Mouse (Mus musculus): Measurements from ENCODE around the gene Slc17a8. TPM values are rescaled to one million over a fixed set of nuclear protein-coding genes. Genes with fewer than 3 reads are reported as not detected.

The Slc17a8 gene
- total RNA-seq, 2 experiments from 2014 or later: 0.05 TPM; not detected in 1

DNA sequence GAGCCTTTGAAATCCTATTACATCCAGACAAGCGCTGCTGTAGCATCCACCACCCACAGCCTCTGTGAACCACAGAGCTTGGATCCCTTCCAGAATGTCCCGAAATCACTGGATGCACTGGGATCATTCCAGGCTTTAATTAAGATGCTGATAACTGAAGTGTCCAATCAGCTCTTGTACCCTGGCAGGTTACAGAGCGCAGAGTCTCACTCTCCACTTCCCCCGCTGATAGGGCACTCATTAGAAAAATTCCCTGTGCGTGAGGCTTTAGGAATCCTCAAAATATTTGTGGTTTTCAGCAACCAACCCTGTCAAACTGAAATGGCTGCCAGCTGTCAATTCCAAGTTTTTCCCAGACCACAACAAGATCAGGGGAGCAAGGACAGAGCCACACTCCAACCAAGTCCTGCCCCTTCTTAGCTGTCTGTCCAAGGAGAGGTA lies 89.8 kb downstream of the Slc17a8 start:
- no peak for DNase-seq (ENCODE audit: low spot score in 2 of 2)

DNA sequence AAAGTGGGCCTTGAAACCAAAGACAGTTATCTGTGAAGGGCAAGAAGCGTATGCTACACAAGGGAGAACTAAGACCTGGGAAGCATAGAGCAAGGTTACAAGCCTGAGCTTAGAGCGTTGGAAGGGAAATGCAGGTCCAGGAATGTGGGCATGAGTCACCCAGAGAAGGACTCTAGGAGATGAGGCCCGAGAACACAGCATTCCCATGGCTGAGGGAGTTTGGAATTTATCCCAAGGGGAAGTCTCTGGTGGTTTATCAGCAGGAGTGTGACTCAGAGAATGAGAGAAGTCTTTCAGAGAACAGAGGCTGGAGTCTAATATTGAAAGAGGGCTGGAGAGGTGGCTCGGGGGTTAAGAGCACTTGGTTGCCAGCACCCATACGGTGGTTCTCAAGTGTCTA lies 94.0 kb downstream of the Slc17a8 start:
- no peak for DNase-seq (ENCODE audit: low spot score in 2 of 2)

DNA sequence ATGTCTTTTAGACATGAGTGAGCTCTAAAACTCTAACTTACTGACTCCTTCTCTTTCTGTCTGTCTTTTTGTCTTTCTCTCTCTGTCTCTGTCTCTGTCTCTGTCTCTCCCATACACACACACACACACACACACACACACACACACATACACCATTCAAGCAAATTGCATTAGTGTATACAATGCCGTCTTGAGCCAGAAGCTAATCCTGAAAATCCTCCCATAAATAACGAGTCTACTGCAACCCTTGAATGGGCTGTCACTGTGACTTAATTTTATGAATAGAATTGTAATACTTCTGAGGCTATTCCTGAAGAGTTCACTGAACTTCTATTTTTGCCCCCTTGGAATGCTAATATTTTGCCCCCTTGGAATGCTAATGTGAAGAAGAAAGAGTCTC lies 95.2 kb downstream of the Slc17a8 start:
- no peak for DNase-seq (ENCODE audit: low spot score in 2 of 2)

Other genes with a start within 250 kb of the Slc17a8 start
- gene Gas2l3, start 177.3 kb downstream of the Slc17a8 start, total RNA-seq (2021): 10 to 100 TPM; 17.7 to 19.1 TPM
- gene Nr1h4, start 87.7 kb downstream of the Slc17a8 start, total RNA-seq (2021): under 1 TPM in 1 of 2 experiments, not detected in 1; 0.18 TPM
- gene Scyl2, start 65.0 kb upstream of the Slc17a8 start, total RNA-seq (2021): 10 to 100 TPM; 15.0 to 18.6 TPM
- 1 to 10 TPM; 6.9 to 8.0 TPM for gene Actr6, start 111.0 kb upstream of the Slc17a8 start, total RNA-seq (2021)
- 10 to 100 TPM; 11.5 to 17.9 TPM for gene Uhrf1bp1l, start 123.7 kb upstream of the Slc17a8 start, total RNA-seq (2021)

Data from gastrocnemius, postnatal 4 days (tissue).